Mouse (Mus musculus) Patski (cell line): Measurements from ENCODE around the gene Mndal. TPM values are rescaled to one million over a fixed set of nuclear protein-coding genes. Genes with fewer than 3 reads are reported as not detected.
"Not testable (repeated sequence)": the region's sequence is repeated elsewhere in the genome, so short reads cannot be mapped to it uniquely, and the experiment has no call there.

Experiments
- ATAC-seq: fragments of 100-300 bp; one replicate; pipeline ENCODE4 v1.8.0; 2021
- CTCF ChIA-PET: fragments of 350-600 bp; sonication (Branson Sonifier 250); formaldehyde crosslinking; loops from one replicate; lab custom pipeline; 2022; ENCODE audit warnings: inconsistent platforms; lab: Charles Lee
- POLR2A ChIA-PET: fragments of 350-600 bp; sonication (Branson Sonifier 250); formaldehyde crosslinking; loops from one replicate; lab custom pipeline; 2022; ENCODE audit warnings: antibody characterized with exemption, inconsistent platforms; lab: Charles Lee
- DNase-seq: peaks from one replicate; pipeline ENCODE4 v3.0.0-alpha.2; 2011; ENCODE audit warnings: low read depth, low spot score
- H3K27me3 ChIP-seq: fragments of 371-371 bp; one replicate; pipeline ENCODE4 v1.5.1; 2021
- CTCF ChIP-seq: fragments of 100-300 bp; IDR thresholded peaks from one replicate; pipeline ENCODE4 v1.5.1; 2021
- in situ Hi-C: fragments of 300-500 bp; cut with MboI; formaldehyde crosslinking; loops from 3 replicates; pipeline ENCODE4 v1.11.1; 2018; ENCODE audit warnings: low pct_unique_long_range_greater_than_20kb, mixed read lengths
- polyA plus RNA-seq: library from polyadenylated mRNA; unstranded; gene quantifications from one replicate; pipeline ENCODE4 v1.2.3, GENCODE M21; 2021

Mndal gene
- polyA plus RNA-seq, 1 experiment from 2014 or later = 0.85 TPM

DNA sequence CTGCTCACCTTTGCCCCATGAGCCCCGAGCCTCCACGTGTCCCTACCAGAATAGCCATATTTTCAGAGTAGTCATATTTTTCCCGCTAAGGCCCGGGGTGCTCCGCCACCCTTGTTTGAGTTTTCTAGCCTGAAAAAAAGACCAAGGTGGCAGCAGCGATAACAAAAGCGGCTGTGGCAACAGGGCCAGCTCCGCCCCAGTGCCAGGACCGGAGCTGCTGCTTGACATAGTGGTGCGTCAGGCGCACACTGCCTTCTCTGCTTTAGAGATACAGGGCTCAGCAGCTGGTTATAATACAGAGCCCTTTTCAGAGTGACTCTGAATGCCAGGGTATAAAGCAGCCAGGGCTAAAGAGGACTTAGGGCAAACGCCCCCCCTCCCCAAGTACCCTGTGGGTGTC is 75.8 kb downstream of the Mndal start:
- ChIA-PET POLR2A (no interaction called here), CTCF (no interaction called here)
- no peak for DNase-seq
- no peak for ATAC-seq
- no peak for TF ChIP-seq CTCF
- in situ Hi-C loops = no loop called here
- no peaks in the 10 kb centered on the region for H3K27me3 ChIP-seq

- ATAC-seq = peak; percentile 57
- CTCF ChIA-PET, POLR2A ChIA-PET, DNase-seq, in situ Hi-C loops, H3K27me3 ChIP-seq: not testable (repeated sequence)
- peak; percentile 29 for TF ChIP-seq CTCF
Observed at GRCm38 (mm10) chr1:173853711-173854110, 88.6 kb downstream of the Mndal start.

- peak; percentile 44 for ATAC-seq
- DNase-seq, CTCF ChIA-PET, H3K27me3 ChIP-seq, POLR2A ChIA-PET, in situ Hi-C loops: not testable (repeated sequence)
Observed at GRCm38 (mm10) chr1:173852853-173853252, 89.4 kb downstream of the Mndal start.

- in situ Hi-C loops = loop anchor here (5.0 kb wide), 1 partner anchor 136 kb away; the partner anchor contains the start of gene Ifi202b
- not testable (repeated sequence) for DNase-seq
Observed at GRCm38 (mm10) chr1:173846193-173846592, 96.1 kb downstream of the Mndal start.

GRCm38 (mm10) chr1:173844754-173845153 is 97.5 kb downstream of the Mndal start:
- DNase-seq (no peak), ATAC-seq (no peak)
- in situ Hi-C loops = loop anchor here (5.0 kb wide), 1 partner anchor 138 kb away; the partner anchor contains the start of gene Ifi202b
- peaks cover 3% of the 10 kb centered on the region for H3K27me3 ChIP-seq
- ChIA-PET POLR2A (no interaction called here), CTCF (no interaction called here)
- TF ChIP-seq CTCF = no peak

More at GRCm38 (mm10) chr1:173846193-173846592, 96.1 kb downstream of the Mndal start:
- POLR2A ChIA-PET, ATAC-seq, H3K27me3 ChIP-seq, CTCF ChIA-PET: not testable (repeated sequence)

DNA sequence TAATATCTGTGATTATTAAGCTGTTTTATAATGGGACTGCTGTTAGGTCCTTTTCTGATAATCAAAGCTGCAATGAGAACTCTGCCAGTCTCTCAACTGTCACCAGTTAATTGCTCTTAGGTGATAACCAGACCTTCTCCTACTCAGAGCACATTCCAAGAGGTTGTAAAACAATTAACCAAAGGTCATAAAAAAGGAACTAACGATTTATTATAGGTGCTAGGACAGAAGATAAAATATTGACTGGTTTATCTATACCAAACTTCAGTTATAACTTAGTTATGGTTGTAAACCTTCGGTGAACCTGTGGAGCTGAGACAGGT is 120.8 kb downstream of the Mndal start:
- POLR2A ChIA-PET, H3K27me3 ChIP-seq, ATAC-seq, CTCF ChIA-PET, DNase-seq, in situ Hi-C loops: not testable (repeated sequence)

DNA sequence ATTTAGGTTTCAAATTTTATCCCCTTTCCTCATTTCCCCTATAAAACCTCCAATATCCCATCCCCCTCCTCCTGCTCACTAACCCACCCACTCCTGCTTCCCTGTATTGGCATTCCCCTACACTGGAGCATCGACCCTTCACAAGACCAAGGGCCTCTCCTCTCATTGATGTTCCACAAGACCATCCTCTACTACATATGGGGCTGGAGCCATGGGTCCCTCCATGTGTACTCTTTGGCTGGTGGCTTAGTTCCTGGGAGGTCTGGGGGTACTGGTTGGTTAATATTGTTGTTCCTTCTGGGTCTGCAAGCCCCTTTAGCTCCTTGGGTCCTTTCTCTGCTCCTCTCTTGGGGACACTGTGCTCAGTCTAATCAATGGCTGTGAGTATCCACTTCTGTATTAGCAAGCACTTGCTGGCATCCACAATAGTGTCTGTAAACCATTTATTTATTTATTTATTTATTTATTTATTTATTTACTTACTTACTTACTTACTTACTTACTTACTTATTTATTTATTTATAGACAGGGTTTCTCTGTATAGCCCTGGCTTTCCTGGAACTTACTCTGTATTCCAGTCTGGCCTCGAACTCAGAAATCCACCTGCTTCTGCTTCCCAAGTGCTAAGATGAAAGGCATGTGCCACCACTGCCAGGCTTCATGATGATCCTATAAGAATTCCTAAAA is 121.4 kb downstream of the Mndal start:
- H3K27me3 ChIP-seq, POLR2A ChIA-PET, in situ Hi-C loops: not testable (repeated sequence)

GRCm38 (mm10) chr1:173809294-173809693 is 133.0 kb downstream of the Mndal start:
- in situ Hi-C loops = loop anchor here (5.0 kb wide), 1 partner anchor 138 kb away; no protein-coding TSS in a partner anchor
- POLR2A ChIA-PET, ATAC-seq, CTCF ChIA-PET, DNase-seq, H3K27me3 ChIP-seq: not testable (repeated sequence)

More for the DNA sequence above, 121.4 kb downstream of the Mndal start:
- ATAC-seq, DNase-seq, CTCF ChIA-PET: not testable (repeated sequence)

DNA sequence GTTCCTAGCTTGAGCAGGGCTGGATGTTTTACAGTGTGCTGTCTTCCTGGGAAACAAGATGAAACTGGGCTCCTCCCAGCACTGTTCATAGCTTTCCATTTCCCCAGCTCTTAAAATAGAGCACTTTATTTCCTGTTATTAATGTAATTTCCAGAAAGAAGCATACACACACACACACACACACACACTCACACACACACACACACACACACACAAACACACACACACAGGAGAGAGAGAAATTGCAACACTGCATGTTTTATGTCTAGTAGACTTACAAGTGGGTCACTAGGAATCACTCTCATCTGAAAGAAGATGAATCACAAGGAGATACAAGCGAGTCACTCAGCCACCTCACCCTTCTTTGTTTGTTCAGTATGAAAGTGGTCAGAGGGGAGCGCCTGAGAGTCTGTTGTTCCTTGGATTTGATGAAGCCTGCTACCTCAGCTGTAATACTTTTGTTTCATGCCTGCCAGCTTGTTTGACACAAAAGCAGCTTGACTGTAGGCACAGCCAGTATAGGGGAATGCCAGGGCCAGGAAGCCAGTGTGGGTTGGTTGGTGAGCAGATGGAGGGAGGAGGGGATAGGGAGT is 139.5 kb downstream of the Mndal start:
- POLR2A ChIA-PET = interaction anchor here (0.6 kb wide), 1 partner anchor 225 kb away, joined by 3 read pairs; no protein-coding TSS in a partner anchor
- H3K27me3 ChIP-seq, in situ Hi-C loops, DNase-seq, CTCF ChIA-PET: not testable (repeated sequence)
- ATAC-seq = peak; percentile 78

GRCm38 (mm10) chr1:173802207-173802606 is 140.1 kb downstream of the Mndal start:
- H3K27me3 ChIP-seq, DNase-seq, in situ Hi-C loops, ATAC-seq, CTCF ChIA-PET: not testable (repeated sequence)
- POLR2A ChIA-PET = interaction anchor here (0.6 kb wide), 1 partner anchor 226 kb away, joined by 3 read pairs; no protein-coding TSS in a partner anchor

DNA sequence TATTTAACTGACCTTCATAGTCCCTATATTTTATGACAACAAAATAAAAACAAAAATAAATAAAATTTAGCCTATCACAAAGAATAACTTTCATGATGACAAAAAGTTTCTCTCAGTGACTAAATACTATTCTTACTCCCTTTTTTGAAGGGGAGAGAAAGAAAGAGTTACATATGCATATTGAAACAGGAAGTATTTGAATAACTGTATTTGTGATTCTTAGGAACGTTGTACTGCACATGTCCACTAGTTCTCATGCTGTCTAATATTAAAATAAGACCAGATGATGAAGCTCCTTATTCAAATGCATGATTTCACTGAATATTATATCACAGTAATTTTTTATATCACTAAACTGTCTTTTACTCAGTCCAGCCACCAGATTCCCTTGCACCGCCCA is 140.5 kb downstream of the Mndal start:
- in situ Hi-C loops, POLR2A ChIA-PET, CTCF ChIA-PET, H3K27me3 ChIP-seq, ATAC-seq, DNase-seq: not testable (repeated sequence)

Other genes starting within 250 kb of the Mndal start
- gene Ifi207, start 200.7 kb downstream of the Mndal start, polyA plus RNA-seq = 0.40 TPM
- gene Ifi204, start 175.5 kb downstream of the Mndal start, polyA plus RNA-seq = 6.5 TPM
- gene Ifi211, start 29.4 kb downstream of the Mndal start, polyA plus RNA-seq = 2.7 TPM
- 0.77 TPM for gene Ifi203, start 181 bp upstream of the Mndal start, polyA plus RNA-seq
- 8.1 TPM for gene Ifi202b, start 40.3 kb upstream of the Mndal start, polyA plus RNA-seq
- gene Ifi205, start 89.3 kb upstream of the Mndal start, polyA plus RNA-seq = 0.05 TPM
- gene Olfr433, start 98.2 kb upstream of the Mndal start, polyA plus RNA-seq = not detected
- not detected for gene Olfr432, start 106.7 kb upstream of the Mndal start, polyA plus RNA-seq
- gene Olfr430, start 124.1 kb upstream of the Mndal start, polyA plus RNA-seq = not detected
- gene Olfr429, start 141.8 kb upstream of the Mndal start, polyA plus RNA-seq = not detected
- gene Olfr427, start 154.4 kb upstream of the Mndal start, polyA plus RNA-seq = not detected
- not detected for gene Olfr231, start 178.7 kb upstream of the Mndal start, polyA plus RNA-seq
- not detected for gene Olfr424, start 189.0 kb upstream of the Mndal start, polyA plus RNA-seq
- not detected for gene Olfr420, start 213.1 kb upstream of the Mndal start, polyA plus RNA-seq
- not detected for gene Spta1, start 230.3 kb upstream of the Mndal start, polyA plus RNA-seq